Mouse (Mus musculus) kidney, postnatal 25 days (tissue): ENCODE results near the gene Fgg.

Source experiments
- DNase-seq, 2 experiments: peaks; one replicate each; pipeline ENCODE4 v3.0.0; 2021; ENCODE audit warnings: mixed read lengths in 2 of 2

Gene Fgg

DNA sequence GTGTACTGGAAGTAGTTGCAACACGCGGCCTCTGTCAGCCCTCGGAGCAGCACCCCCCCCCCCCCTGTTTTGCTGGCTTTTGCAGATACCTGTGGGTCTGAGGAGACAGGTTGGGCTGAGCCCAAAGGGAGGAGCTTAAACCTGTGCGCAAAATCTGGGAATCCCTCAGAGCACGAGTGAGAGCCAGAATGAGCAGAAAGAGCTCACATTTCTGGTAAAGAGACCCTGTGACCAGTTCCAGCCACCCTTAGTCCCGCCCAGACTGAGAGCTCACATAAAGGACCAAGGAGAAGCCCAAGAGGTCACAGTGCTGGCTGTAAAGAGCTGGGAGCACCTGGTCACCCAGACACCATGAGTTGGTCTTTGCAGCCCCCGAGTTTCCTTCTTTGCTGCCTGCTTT lies at the start of gene Fgg:
TSS of gene Fgg (plus strand) at position 168 of the 400 bp plus-strand sequence.
- DNase-seq: no peak

DNA sequence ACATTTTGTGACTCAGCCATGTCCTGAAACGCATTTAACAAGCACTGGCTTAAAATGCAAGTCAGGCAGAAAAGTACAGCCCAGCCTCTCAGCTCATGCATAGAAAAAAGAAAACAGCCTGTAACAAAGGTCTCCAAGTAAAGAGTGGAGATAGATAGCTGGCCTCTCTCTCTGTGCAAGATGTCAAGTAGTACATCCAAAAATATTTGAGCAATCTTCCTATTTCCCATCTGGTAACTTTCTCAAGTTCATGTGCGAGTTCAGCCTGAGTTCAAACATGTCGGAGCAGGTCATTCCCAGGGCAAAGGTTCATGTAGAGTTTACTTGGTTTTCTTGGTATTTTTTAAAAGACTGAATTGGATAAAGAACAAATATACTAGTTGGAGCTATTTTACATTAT lies 36.5 kb upstream of the Fgg start:
- peak in 1 of 2 experiments; percentile 3 for DNase-seq

DNA sequence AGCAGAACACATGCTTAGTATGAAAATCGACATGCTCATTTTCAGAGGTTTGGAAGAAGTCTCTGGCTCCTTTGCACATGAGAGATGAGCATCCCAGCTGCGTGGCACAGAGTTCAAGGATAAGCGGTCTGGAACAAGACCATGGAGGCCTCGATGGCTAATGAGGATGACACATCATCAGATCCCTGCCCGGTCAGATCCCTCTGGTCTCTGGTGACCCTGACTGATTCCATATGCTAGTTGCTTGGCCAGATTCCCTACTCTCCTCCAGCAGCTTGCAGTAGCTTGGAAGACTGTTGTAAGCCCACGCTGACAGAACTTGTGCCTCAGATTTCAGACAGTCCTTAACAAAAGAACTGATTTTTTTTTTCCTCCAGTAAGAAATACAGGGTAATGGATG lies 26.7 kb upstream of the Fgg start:
- DNase-seq: no peak

- DNase-seq: no peak
Observed at GRCm38 (mm10) chr3:82981861-82982260, 25.7 kb upstream of the Fgg start.

- DNase-seq: no peak
Observed at GRCm38 (mm10) chr3:82984840-82985239, 22.7 kb upstream of the Fgg start.

DNA sequence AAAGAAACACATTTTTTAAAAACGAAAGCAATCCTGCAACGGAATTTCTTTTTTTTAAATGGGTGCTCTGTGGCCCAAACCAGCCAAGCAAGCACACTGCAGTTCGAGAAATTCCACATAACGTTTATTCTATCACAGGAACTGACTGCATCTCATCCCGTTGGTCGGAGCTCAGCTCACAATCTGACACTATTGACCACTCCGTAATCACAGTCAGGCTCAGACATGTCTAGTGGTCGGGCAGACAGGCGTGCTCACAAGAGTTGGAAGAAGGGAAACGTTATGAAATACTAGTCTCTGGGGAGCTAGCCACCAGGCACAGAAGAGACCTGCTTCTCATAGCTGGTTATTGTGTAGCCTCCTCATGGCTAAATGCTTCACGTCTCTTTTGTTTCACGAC lies 15.6 kb upstream of the Fgg start:
- DNase-seq: no peak

GRCm38 (mm10) chr3:82992956-82993355 lies 14.6 kb upstream of the Fgg start:
- DNase-seq: no peak

DNA sequence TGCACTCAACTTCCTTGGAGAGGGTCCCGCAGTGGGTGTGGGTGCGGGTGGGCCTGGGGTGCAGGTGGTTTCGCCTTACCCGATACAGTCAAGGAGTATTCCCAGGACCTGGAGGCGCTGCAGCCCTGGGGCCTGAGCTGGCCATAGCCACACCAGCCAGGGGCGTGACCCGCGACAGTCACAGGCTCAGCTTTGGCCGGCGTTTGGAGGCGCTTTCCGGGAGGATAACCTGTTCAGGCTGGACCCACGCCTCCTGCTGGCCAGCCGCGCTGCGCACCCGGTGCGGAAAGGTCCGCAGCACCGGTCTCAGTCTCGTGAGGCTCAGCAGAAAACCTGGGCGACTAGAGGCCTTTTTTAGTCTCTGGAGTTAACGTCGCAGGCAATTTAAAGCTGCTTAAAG lies 12.2 kb upstream of the Fgg start:
- DNase-seq: peak; percentile 68 to 75

GRCm38 (mm10) chr3:82996656-82997055 lies 10.9 kb upstream of the Fgg start:
- no peak for DNase-seq

DNA sequence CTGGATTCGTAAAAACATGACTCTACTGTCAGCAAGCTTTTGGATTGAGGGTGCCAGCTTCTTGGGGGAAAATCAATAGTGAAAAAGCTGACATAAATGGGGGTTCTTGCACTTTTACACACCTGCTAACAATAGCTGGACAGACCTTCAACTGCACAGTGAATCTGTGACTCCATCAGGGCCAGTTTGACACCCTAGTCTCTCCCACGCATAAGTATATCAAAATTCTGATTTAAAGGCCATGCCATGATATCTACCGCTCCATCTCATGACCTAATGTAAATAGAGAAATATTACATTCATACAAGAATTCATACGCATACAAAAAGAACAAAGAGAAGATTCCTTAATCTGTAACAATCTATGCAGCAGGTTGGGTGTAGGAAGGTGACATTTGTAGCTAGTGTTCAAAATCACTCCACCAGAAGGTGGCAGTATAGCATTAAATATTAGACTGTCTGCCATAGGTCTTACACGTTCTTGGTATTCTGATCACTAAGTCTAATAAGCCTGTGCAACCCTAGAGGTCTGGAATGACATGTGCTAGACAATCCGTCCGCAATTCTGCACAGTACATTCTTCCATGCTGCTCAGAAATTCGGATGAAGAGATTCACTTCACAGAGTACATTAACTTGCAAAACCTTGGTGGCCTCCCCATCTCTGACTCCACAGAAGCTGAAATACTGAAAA lies 8.6 kb upstream of the Fgg start:
- peak in 1 of 2 experiments; percentile 73 for DNase-seq

DNA sequence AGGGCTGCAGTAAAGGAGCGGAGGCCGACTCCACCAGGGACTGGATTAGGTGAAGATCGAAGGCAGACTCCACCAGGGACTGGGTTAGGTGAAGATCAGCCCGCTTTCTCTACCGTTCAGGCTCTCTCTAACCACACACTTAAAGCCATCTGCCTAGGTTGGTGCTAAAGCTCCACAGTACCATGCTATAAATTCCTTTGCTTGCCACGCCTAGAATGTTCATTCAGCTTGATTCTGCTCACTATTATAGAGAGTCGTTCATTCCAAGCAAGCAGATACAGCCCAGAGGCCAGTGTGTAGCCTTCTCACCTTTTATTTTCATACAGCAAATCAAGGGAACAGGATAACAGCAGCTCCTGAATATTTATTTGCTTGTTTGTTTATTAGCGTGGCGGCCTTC lies 7.5 kb upstream of the Fgg start:
- no peak for DNase-seq

GRCm38 (mm10) chr3:83002191-83002590 lies 5.3 kb upstream of the Fgg start:
- peak in 1 of 2 experiments; percentile 53 for DNase-seq

- no peak for DNase-seq
Observed at GRCm38 (mm10) chr3:83003068-83003467, 4.5 kb upstream of the Fgg start.

- no peak for DNase-seq
Observed at GRCm38 (mm10) chr3:83004801-83005200, 2.7 kb upstream of the Fgg start.

DNA sequence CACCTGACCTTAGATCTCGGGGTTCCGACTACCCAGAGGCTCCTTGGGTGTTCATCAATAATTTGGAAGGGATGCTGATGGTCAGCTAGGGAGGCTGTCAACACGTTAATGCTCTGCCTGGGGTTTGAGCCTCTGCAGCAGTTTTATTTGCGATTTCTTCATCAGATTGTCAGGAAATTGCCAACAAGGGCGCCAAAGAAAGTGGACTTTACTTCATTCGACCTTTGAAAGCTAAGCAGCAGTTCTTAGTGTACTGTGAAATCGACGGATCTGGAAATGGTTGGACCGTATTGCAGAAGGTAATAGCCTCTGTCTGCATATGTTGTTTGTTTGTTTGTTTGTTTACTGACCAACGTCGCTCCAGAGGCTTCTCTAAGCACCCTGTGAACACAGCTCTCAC lies 2.8 kb downstream of the Fgg start:
- DNase-seq: peak in 1 of 2 experiments; percentile 31

DNA sequence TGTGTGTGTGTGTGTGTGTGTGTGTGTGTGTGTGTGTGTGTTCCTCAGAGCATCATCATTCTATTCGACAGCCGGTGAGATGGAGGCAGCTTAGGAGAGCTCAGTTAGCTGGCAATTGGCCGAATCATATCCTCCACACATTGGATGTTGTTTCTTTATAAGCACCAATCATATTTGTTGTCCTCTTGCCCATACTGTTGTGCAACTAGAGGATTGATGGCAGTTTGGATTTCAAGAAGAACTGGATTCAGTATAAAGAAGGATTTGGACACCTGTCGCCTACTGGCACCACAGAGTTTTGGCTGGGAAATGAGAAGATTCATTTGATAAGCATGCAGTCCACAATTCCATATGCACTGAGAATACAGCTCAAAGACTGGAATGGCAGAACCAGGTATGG lies 3.6 kb downstream of the Fgg start:
- DNase-seq: no peak

DNA sequence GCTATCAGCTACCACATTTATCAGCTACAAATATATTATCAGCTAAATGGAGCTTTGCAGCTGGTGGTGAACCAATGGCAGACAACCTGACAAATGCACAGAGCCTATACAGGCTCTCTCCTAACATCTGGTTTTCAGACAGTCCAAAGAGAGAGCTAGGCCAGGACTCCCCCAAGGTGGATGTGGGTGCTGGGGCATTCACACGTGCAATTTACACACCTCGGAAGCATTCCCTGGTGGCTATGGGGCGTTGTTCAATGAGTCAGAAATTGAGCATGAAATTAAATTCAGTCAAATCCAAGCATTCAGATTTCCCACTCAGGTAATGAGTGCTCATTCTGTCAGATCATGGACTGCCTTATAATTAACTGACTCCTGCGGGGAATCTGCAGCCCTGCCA lies 4.0 kb downstream of the Fgg start:
- DNase-seq: no peak

DNA sequence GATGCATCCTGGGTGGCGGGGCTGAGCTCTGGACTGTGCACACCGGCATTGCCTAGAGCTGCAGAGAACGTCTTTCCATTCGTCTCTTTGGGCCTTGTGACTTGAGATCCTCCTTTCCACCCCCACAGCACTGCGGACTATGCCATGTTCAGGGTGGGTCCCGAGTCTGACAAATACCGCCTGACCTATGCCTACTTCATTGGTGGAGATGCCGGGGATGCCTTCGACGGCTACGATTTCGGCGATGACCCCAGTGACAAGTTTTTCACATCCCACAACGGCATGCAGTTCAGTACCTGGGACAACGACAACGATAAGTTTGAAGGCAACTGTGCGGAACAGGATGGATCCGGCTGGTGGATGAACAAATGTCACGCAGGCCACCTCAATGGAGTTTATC lies 5.1 kb downstream of the Fgg start:
- no peak for DNase-seq

GRCm38 (mm10) chr3:83013951-83014350 lies 6.4 kb downstream of the Fgg start:
- DNase-seq: no peak

DNA sequence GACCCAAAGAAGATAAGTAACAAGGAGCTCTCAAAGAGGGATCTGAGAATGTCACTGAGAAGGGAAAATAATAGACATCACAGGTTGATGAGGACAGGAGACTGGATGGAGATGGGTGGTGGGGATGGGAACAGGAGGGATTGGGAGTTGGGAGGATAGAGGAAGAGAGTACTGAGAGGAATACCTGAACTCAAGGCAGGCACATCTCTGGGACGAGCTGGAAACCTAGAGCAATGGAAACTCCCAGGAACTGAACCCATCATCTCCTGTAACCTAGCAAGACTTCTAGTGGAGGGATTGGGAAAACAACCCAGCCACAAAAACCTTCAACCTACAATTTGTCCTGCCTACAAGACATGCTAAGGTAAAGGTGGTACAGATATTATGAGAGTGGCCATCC lies 8.7 kb downstream of the Fgg start:
- DNase-seq: no peak

DNA sequence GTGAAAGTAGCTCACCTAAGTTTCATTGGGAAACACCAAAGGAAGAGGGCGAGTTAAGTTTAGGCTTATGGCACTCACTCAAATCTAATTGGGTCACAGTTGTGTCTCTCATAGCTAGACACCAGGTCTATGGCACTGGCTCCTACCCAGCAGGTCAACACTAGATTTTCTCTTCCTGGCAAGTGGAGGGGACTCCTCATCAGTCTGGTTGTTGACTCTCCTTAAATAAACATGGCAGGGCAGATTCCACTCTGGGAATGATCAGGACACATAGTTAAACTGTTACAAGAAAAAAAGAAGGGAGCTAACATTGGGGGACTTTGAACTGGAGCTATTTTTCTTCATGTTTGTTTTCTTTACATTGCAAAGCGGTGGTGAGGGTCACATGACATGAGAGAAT lies 12.9 kb downstream of the Fgg start:
- no peak for DNase-seq

DNA sequence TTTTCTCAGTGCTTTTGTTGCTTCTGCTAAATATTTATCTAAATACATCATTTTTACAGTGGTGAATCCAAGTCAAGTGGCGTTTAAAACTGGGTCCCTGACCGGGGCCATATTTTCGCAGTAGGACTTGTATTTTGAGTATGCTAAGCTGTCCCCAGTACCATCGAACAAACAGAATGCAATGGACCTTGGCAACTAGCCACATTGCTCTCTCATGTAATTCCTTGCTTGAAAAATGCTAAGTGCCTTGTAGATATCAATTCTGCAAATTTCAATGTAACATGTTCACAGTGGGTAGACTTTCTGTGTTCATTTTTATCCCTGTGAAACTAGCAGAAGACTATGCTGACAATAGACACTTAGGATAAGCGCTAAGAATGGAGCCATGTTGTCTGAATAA lies 13.7 kb downstream of the Fgg start:
- peak in 1 of 2 experiments; percentile 24 for DNase-seq

GRCm38 (mm10) chr3:83025036-83025435 lies 17.5 kb downstream of the Fgg start:
- DNase-seq: no peak

GRCm38 (mm10) chr3:83025475-83026301 lies 18.2 kb downstream of the Fgg start, which contains the start of gene Fga:
Gene Fga (plus strand): TSS chr3:83026076.
- peak; percentile 65 to 77 for DNase-seq
